Mouse (Mus musculus) fat pad, adult 2 months (tissue): ENCODE data around the gene Rtel1.

ENCODE experiments used
- DNase-seq: peaks from one replicate; pipeline ENCODE4 v3.0.0-alpha.2; 2011; ENCODE audit warnings: low read depth, low spot score; ENCODE audit errors: extremely low read depth

Rtel1 gene

DNA sequence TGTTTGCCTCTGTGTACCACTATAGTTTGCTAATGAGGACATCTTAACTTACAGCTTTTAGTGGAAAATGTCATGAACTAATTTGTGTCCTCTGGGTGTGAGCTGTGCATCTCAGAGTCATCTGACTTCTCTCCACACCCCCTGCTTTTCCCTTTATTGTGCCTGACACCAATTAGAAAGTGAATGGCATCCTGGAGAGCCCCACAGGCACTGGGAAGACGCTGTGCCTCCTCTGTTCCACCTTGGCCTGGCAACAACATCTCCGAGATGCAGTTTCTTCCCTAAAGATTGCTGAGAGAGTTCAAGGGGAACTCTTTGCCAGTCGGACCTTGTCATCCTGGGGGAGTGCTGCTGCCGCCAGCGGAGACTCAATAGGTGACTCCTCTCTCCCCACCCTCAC, 2.6 kb downstream of the Rtel1 start:
- DNase-seq: no peak

DNA sequence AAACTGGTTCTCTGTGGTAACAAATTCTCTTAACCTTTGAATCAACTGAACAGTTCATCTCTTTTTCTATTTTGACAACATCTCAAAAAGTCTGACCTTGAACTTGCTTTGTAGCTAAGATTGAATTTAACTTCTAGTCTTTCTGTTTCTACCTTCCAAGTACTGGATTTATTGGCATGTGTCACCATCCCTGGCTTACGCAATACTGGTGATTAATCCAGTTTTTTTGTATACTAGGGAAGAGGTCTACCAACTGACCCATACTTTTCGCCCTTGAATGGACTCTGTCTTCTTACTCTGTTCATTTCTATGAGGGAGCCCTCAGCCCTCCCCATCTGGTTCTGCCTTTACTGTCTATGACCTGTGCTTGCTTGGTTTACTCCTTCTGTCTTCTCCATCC, 6.6 kb downstream of the Rtel1 start:
- DNase-seq: no peak

DNA sequence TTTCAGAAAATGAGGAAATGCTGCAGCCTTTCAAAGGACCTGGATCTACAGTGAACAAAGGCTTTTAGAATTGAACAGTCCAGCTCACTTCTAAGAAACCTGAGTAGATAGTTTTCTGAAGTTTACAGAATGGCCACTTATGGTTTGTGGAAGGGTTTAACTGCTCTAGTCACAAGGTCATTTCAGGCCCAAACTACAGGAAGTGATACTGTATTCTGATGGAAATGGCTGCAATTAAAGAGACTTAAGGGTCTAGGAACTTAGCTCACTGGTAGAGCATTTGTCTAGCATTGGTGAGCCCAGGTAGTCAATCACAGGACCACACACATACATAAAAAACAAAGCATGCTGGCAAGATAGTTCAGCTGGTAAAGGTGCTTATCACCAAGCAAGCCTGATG, 13.0 kb downstream of the Rtel1 start:
- DNase-seq: no peak

DNA sequence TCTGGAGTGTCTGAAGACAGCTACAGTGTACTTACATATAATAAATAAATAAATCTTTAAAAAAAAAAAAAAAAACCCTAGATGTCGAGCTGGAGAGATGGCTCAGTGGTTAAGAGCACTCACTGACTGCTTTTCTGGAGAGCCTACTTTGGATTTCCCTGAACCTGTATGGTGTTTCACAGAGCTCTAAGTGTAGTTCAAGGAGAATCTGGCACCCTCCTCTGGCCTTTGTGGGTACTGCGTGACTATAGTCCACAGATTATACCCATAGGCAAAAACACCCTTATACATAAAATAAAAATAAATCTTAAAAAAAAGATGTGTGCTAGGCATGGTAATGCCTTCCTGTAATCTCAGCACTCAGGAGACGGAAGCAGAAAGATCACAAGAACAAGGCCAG, 14.5 kb downstream of the Rtel1 start:
- no peak for DNase-seq

DNA sequence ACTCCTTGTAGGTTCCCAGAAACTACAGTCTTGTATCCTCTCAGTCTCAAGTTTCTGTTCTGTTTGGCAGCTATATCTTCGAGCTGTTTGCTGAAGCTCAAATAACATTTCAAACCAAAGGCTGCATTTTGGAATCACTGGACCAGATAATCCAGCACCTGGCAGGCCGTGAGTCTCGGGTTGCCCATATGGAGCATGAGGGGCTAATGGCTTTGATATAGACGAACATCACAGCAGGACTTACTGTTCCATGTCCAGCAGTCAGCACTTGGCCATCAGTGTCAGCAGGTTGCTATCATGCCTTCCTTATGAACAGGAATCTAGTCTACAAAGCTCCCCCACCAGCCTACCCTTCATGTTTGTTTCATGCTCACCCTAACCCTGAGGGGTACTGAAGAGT, 20.9 kb downstream of the Rtel1 start:
- DNase-seq: no peak

DNA sequence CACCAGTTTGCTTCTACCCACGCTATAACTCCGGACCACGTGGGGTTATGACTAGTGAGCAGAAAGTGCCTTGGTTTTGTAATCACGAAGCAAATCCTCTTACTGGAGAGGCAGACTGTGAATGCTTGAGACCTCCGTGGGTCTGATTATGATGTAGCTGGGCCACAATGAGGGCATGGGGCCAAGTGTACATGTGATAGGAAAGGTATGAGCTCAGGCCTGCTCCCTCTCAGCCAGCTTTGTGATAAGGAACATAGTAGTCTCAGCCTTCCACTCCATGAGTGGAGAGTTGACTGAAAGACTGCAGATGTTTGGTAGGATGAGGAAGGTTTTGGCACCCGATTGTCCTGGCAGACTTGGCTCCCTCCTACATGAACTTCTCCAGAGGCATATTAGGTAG, 23.2 kb downstream of the Rtel1 start:
- DNase-seq: no peak

DNA sequence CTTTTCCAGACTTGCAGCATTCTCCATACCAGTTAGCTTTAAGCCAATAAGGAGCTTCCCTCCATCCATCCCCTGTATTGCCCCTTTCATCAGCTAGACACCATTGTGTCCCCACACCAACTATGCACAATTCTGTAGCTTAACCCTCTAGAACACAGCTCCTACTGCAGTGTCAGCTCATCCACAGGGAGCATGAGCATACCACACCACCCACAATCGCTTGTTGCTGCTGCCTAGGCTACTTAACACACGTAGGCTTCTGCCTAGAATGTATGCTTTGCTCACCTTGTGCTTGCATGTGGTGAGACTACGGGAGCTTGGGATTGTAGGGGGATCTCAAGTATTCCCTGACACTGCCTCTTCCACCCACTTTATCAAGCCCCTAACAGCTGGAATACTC, 37.2 kb downstream of the Rtel1 start:
- no peak for DNase-seq

DNA sequence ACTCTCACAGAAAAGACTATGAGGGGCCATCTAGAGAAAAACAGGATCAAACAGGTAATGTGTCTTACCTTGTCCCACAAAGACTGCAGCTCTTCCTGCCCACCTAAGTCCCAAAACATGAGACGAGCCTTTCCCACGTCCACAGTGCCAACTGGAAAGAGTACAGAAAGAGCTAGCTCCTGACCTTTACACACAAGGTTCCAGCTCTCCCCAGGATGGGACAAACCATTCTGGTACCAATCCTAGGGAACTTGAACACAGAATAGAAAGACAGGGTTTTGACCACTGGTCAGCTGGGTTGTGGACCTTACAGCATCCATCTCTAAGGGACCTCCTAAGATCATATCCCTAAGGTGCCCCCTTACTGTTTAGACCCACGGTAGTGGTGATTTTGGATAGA, 44.4 kb downstream of the Rtel1 start:
- no peak for DNase-seq

DNA sequence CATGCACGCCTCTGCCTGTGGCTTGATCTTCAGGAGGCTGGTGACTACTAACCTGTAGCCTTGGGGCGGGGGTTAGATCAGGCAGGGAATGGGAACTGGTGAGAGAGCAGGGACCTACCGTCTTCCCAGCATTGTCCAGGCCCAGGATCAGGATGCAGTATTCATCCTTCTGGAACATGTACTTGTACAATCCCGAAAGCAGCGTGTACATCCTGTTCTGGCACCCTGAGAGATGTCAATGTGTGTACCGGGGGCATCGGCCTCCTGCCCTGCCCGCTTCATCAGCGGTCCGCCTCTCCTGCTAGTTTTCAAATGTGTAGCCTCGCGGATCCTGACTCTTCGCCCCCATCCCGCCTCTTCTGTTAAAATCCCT, 44.9 kb downstream of the Rtel1 start:
- DNase-seq: no peak

DNA sequence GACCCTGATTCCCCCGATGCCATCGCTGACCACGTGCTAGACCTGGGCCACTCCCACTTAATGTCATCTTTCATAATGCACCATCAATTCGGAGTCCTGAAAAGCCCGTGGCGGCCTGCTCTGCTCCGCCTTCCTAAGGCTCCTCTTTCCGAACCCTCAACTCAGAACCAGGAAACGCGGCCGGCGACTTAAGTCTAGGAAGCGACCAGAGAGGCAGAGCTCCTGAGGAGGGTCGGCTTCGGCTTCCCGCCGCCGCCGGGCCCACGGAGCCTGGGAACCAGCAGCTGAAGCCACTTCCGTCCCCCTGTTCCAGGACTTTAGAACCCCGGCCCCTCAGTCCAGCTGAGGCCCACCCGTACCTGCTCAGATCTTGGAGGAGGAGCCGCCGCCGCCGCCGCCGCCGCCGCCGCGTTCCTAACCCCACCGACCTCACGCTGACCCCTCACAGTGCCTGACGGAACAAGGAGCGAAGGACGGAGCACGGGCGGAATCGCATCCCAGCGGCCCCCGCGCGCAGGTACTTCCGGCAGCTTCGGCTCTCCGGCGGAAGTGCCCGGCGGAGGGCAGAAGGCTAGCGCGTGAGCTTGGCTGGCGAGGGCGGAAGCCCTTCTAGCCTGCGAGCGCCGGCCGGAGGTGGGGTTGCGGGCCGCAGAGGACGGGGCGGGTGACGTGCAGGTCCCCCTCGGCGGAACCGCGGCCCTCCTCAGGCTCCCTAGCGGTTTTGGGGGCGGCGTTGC, 45.5 kb downstream of the Rtel1 start, which contains the start of the genes Zgpat and Arfrp1:
Zgpat (plus strand) TSS at position 69 of the 737 bp plus-strand sequence.
Arfrp1 (minus strand) TSS at position 545 of the 737 bp plus-strand sequence.
- no peak for DNase-seq

DNA sequence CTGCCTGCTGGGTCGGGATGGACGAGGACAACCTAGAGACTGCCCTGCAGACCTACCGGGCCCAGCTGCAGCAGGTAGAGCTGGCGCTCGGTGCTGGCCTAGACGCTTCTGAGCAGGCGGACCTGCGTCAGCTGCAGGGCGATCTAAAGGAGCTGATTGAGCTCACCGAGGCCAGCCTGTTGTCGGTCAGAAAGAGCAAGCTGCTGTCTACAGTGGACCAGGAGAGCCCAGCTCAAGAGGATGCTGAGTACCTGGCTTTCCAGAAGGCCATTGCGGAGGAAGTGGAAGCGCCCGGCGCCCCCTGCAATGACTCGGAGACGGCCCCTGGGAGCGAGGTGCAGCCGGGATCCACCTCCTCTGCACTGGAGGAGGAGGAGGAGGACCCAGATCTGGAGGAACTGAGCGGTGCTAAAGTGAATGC, 46.1 kb downstream of the Rtel1 start:
- no peak for DNase-seq

DNA sequence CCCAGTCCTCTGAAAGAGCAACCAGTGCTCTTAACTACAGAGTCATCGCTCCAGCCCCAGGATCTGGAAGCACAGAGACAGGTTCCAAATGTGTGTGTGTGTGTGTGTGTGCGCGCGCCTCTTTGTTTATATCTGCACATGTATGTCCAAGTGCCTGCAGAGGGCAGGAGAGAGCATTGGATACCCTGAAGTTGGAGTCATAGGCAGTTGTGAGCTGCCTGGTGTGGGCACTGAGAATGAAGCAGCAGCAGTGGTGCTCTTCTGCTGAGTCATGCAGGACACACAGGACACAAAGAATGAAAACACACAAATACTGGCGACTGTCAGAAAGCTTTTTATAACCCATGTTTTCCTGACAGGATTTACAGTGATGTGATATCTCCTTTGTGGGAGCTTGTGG, 50.5 kb downstream of the Rtel1 start:
- DNase-seq: no peak

DNA sequence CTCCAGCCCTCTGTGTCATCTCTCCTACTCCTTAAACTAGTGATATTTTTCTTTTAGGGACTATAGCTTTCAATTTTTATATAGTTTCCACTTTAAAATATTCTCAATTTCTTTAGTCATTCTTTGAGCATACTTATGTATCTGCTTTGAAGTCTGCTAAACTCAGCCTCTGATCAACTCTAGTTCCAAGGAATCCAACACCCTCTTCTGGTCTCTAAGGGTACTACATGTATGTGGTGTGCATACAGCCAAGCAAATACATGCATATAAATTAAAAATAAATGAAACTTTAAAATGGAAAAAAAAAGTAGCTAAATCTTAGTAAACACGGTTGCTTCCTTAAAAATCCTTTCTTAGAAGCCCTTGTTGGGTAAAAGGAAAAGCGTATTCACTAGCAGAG, 56.2 kb downstream of the Rtel1 start:
- no peak for DNase-seq

DNA sequence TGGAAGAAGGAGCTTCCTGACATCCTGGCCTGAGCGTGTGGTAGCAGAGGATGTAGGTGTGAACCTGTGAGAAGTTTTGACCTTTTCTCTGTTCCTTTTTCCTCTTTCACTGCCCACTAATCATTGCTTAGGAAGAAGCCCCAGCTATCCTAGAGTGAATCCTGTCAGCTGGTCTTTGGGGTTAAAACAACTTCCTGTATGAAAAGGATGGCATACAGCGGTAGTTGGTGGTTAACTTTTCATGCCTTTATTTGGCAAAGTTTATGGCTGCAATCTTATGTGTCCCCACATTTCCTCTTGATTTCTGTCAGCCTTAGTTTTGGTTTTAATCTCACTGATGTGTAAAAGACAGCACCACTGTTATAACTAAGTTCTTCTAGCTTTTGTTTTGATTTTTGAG, 57.7 kb downstream of the Rtel1 start:
- DNase-seq: no peak

DNA sequence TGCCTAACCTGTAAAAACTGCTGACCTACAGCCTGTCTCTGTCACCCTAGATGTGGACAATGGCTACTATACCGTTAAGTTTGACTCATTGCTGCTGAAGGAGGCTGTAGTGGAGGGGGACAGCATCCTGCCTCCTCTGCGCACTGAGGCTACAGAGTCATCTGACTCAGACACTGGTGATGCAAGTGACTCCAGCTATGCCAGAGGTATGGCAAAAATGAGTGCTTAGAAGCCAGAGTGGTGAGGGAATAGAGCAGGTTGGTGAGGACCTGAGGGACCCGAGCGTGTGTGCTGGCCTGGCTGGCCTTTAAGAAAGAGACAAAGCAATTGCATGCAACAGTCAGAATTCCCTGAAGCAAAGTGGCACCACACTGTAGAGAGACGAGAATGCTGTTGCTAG, 59.2 kb downstream of the Rtel1 start:
- no peak for DNase-seq

DNA sequence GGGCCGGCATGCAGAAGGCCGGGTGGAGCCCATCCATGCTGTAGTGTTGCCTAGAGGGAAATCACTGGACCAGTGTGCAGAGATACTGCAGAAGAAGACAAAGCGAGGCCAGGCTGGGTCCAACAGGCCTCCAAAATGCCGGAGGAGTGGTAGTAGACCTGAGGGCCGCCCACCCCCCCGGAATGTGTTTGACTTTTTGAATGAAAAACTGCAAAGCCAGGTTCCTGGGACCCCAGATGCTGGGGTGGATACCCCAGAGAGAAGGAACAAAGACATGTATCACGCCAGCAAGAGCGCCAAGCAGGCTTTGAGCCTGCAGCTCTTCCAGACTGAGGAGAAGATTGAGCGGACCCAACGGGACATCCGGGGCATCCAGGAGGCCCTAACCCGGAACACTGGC, 60.2 kb downstream of the Rtel1 start, which contains the start of gene Lime1:
Lime1 (plus strand) TSS at position 301 of the 400 bp plus-strand sequence.
- no peak for DNase-seq

DNA sequence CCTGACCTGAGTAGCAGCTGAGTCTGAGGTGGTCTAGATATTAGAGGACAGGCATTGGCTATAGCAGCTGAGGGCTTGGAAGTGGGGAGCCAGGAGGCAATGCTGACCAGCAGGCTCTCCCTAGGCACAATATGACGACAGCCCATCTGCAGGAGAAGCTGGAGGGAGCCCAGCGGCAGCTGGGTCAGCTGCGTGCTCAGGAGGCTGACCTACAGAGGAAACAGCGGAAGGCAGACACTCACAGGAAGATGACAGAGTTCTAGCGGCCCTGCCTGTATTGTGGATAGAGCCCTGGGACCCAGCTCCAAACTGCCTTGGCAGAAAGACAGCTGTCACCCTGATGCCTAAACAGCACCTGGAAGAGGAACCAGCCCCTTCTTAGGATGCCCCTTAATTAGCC, 60.7 kb downstream of the Rtel1 start:
- DNase-seq: no peak

DNA sequence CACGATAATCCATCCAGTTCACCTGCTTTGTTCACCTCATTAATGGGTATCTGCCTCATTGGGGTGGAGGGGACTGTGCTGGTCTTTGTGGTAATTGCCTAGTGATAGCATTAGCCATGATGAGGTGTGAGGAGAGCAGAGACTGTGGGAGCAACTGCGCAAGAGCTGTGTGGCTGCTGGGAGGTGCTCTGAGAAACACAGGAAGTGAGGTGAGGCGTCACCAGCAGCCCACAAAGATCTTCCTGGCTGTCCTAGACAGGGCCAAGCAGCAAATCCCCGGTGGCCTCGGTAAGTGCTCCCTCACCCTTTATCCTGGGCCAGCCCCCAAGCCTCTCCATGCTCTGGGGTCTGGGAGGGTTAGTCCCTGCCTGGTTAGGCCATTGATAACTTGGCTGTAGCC, 61.6 kb downstream of the Rtel1 start:
- DNase-seq: no peak

DNA sequence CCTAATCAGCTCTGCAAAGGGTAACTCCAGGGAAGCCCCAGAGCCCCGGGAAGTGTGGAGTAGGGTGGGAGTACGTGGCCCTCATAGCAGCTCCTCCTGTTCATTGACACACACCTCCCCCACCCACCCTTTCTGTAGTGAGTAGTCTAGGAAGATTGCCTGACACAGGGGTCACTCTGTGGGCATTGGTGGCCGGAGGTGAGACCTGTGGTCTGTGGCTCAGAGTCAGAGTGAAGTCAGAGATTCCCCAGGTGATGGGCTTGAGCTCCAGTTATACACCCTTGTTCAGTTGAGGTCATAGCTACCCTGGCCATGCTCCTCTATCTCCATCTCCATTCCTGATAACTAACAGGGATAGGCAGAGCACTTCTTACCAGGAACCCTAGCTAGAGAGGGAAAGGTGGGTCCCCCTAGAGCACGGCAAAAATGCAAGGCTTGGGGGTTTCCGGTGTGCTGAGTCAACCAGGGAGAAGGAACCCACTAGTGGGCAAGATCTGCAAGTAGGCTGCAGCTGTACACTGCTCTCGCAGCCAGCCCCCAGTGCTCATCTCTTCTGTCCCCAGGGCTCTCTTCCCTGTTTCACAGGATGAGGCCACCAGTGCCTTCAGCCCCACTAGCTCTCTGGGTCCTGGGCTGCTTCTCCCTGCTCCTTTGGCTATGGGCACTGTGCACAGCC, 62.2 kb downstream of the Rtel1 start:
- DNase-seq: no peak

DNA sequence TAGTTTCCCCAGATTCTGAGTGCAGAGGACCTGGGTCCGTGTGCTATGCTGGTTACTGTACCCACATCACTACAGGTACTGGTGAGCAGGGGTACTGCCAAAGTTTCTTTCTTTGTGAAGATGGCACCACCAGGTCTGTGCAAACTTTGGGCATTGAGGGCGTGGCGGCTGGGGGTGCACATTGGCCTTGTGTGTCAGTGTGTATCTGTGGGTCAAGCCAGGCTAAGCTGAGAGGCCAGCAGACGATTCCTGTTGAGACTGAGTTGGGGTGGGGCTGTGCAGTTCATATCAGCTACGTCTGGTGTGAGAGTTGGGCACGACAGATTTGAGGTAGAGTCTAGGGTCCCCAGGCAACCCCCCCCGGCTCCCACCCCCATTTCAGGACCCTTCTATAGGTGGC, 64.9 kb downstream of the Rtel1 start:
- DNase-seq: no peak

DNA sequence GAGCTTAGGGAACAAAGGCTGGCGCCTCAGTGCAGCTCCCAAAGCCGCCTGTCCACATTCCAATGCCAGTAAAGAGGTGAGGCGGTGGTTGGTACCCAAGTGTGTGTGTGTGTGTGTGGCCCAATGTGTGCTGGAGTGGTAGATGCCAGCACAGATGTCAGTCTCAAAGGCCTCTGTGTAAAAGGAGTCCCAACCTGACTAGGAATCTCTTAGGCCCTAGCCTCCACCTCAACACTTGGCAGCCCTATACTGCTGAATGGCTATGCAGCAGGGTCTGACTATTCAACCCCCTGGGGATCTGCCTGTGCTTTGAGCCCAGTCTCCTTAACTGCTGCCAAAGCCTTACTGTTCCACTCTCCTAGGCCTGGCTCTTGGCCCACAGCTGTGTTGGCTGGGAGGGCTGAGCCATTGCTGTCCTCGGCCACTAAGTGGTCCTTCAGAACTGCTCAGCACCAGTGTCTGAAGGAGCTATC, 65.4 kb downstream of the Rtel1 start:
- DNase-seq: no peak

DNA sequence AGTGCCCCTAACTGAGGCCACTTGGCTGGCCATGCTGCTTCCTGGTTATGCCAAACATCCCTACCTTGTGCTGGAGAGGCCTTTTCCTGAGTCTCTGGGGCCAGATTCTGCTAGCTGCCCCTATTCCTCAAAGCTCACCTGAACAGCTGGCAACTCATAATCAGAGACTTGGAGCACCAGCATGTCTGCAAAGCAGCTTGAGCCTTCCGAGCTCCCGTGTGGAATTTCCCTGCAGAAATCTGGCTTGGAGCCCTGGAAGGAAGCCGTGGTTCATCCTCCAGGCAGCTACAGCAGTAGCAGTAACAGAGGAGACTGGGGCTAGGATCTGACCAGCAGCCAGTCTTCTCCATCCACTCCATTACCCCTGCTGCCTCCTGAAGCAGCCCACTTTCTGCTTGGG, 66.3 kb downstream of the Rtel1 start:
- no peak for DNase-seq
